Mouse (Mus musculus) embryonic fibroblast, embryonic 13.5 days (primary cell): ENCODE data around the gene Rere.

Experiments
- CTCF ChIP-seq: IDR thresholded peaks from 2 replicates; pipeline ENCODE4 v1.5.1; 2011; ENCODE audit warnings: mild to moderate bottlenecking, control low read depth, low read length, moderate library complexity, borderline replicate concordance; ENCODE audit not compliant: insufficient read depth
- POLR2A ChIP-seq: IDR thresholded peaks from 2 replicates; pipeline ENCODE4 v1.6.1; 2011; ENCODE audit warnings: low read depth, mild to moderate bottlenecking, control low read depth, low read length, moderate library complexity

GRCm38 (mm10) chr4:150570793-150571192, 289.3 kb downstream of the Rere start:
- TF ChIP-seq CTCF = no peak
- no peak for TF ChIP-seq POLR2A
